Mouse (Mus musculus) MEL (cell line): Measurements from ENCODE around the gene Rdh12. TPM values are rescaled to one million over a fixed set of nuclear protein-coding genes. Genes with fewer than 3 reads are reported as not detected.

ENCODE experiments used
- DNase-seq: peaks from one replicate; pipeline ENCODE4 v3.0.0; 2011; ENCODE audit warnings: low read depth, low spot score
- H3K27ac ChIP-seq: 2 replicates; pipeline ENCODE4 v1.5.1; 2012; ENCODE audit warnings: low read depth, mild to moderate bottlenecking, control low read depth, low read length, moderate library complexity; ENCODE audit not compliant: control insufficient read depth
- H3K27me3 ChIP-seq, 2 experiments: fragments of 150-350 bp in 1 of 2; sonication (generic) in 1 of 2; 2 replicates each; pipeline ENCODE4 v1.6.1; 2012; ENCODE audit warnings: low read length in 2 of 2, mild to moderate bottlenecking in 2 of 2, improper control_type of control experiment in 1 of 2, moderate library complexity in 1 of 2; ENCODE audit not compliant: insufficient read depth in 2 of 2, control insufficient read depth in 1 of 2
- H3K36me3 ChIP-seq, 2 experiments: 2 replicates each; pipeline ENCODE4 v1.6.1; 2012 to 2014; ENCODE audit warnings: low read length in 2 of 2, improper control_type of control experiment in 1 of 2, inconsistent platforms in 1 of 2, mild to moderate bottlenecking in 1 of 2; ENCODE audit not compliant: insufficient read depth in 2 of 2, control insufficient read depth in 1 of 2
- H3K4me1 ChIP-seq, 2 experiments: fragments of 150-350 bp in 1 of 2; sonication (generic) in 1 of 2; 2 replicates each; pipeline ENCODE4 v1.6.1; 2012; ENCODE audit warnings: low read length in 2 of 2, improper control_type of control experiment in 1 of 2, mild to moderate bottlenecking in 1 of 2; ENCODE audit not compliant: insufficient read depth in 2 of 2, control insufficient read depth in 1 of 2
- H3K4me3 ChIP-seq, 2 experiments: fragments of 150-350 bp in 1 of 2; sonication (generic) in 1 of 2; 2 replicates each; pipeline ENCODE4 v1.5.1; 2012; ENCODE audit warnings: low read depth in 2 of 2, low read length in 2 of 2, mild to moderate bottlenecking in 2 of 2, moderate library complexity in 2 of 2, control low read depth in 1 of 2, improper control_type of control experiment in 1 of 2; ENCODE audit not compliant: control insufficient read depth in 1 of 2, insufficient read depth in 1 of 2
- H3K79me2 ChIP-seq: 2 replicates; pipeline ENCODE4 v1.6.1; 2012; ENCODE audit warnings: mild to moderate bottlenecking, low read length, moderate library complexity; ENCODE audit not compliant: control insufficient read depth, poor library complexity, insufficient read depth
- H3K9ac ChIP-seq: 2 replicates; pipeline ENCODE4 v1.6.1; 2012; ENCODE audit warnings: low read depth, mild to moderate bottlenecking, control low read depth, low read length, moderate library complexity; ENCODE audit not compliant: control insufficient read depth, poor library complexity, severe bottlenecking
- H3K9me3 ChIP-seq: fragments of 150-350 bp; sonication (generic); replicated peaks from 2 replicates; pipeline ENCODE4 v1.6.1; 2012; ENCODE audit warnings: mild to moderate bottlenecking, low read length, improper control_type of control experiment, moderate library complexity; ENCODE audit not compliant: insufficient read depth
- CHD1 ChIP-seq: IDR thresholded peaks from 2 replicates; pipeline ENCODE4 v1.6.1; 2012; ENCODE audit warnings: low read depth, mild to moderate bottlenecking, inconsistent platforms, low read length, improper control_type of control experiment
- CTCF ChIP-seq, 3 experiments: IDR thresholded peaks in 2 of 3; conservative IDR thresholded peaks in 1 of 3; 2 replicates each; pipeline ENCODE4 v1.5.1; 2011 to 2012; ENCODE audit warnings: low read length in 3 of 3, low read depth in 2 of 3, mild to moderate bottlenecking in 2 of 3, improper control_type of control experiment in 1 of 3, inconsistent platforms in 1 of 3, mixed read lengths in 1 of 3, moderate library complexity in 1 of 3; ENCODE audit not compliant: control insufficient read depth in 1 of 3, insufficient read depth in 1 of 3, poor library complexity in 1 of 3, severe bottlenecking in 1 of 3
- EP300 ChIP-seq, 2 experiments: IDR thresholded peaks; 2 replicates each; pipeline ENCODE4 v1.6.1; 2011; ENCODE audit warnings: improper control_type of control experiment in 2 of 2, low read length in 2 of 2, low read depth in 1 of 2, mild to moderate bottlenecking in 1 of 2
- GABPA ChIP-seq: IDR thresholded peaks from 2 replicates; pipeline ENCODE4 v1.6.1; 2012; ENCODE audit warnings: low read depth, mild to moderate bottlenecking, inconsistent platforms, low read length, improper control_type of control experiment, moderate library complexity
- GATA1 ChIP-seq: IDR thresholded peaks from 2 replicates; pipeline ENCODE4 v1.6.1; 2011; ENCODE audit warnings: low read depth, low read length, improper control_type of control experiment
- HCFC1 ChIP-seq: IDR thresholded peaks from 2 replicates; pipeline ENCODE4 v1.6.1; 2012; ENCODE audit warnings: low read depth, mild to moderate bottlenecking, inconsistent platforms, low read length, improper control_type of control experiment, moderate library complexity
- JUND ChIP-seq: IDR thresholded peaks from 2 replicates; pipeline ENCODE4 v1.6.1; 2011; ENCODE audit warnings: low read depth, mild to moderate bottlenecking, improper control_type of control experiment, low read length
- KAT2A ChIP-seq: conservative IDR thresholded peaks from 2 replicates; pipeline ENCODE4 v1.6.1; 2012; ENCODE audit warnings: low read depth, low read length, improper control_type of control experiment, inconsistent platforms
- MAFK ChIP-seq: IDR thresholded peaks from 2 replicates; pipeline ENCODE4 v1.6.1; 2011; ENCODE audit warnings: low read depth, mild to moderate bottlenecking, low read length, improper control_type of control experiment, borderline replicate concordance
- MAX ChIP-seq: IDR thresholded peaks from 2 replicates; pipeline ENCODE4 v1.6.1; 2011; ENCODE audit warnings: low read length, improper control_type of control experiment
- MYC ChIP-seq: IDR thresholded peaks from 2 replicates; pipeline ENCODE4 v1.6.1; 2011; ENCODE audit warnings: low read depth, mild to moderate bottlenecking, low read length, improper control_type of control experiment, moderate library complexity
- NRF1 ChIP-seq: IDR thresholded peaks from 2 replicates; pipeline ENCODE4 v1.6.1; 2014; ENCODE audit warnings: low read depth, mild to moderate bottlenecking, inconsistent platforms, low read length, improper control_type of control experiment, moderate library complexity; ENCODE audit not compliant: poor library complexity, insufficient read depth, severe bottlenecking
- POLR2AphosphoS2 ChIP-seq: IDR thresholded peaks from 2 replicates; pipeline ENCODE4 v1.6.1; 2011; ENCODE audit warnings: low read length, improper control_type of control experiment
- POLR2AphosphoS5 ChIP-seq: IDR thresholded peaks from 2 replicates; pipeline ENCODE4 v1.6.1; 2012; ENCODE audit warnings: low read depth, borderline replicate concordance, mild to moderate bottlenecking, inconsistent platforms, low read length, moderate library complexity, mixed read lengths
- RAD21 ChIP-seq: IDR thresholded peaks from 2 replicates; pipeline ENCODE4 v1.6.1; 2011; ENCODE audit warnings: mild to moderate bottlenecking, low read depth, low read length, improper control_type of control experiment
- SIN3A ChIP-seq: IDR thresholded peaks from 2 replicates; pipeline ENCODE4 v1.6.1; 2012; ENCODE audit warnings: low read length, improper control_type of control experiment, inconsistent platforms
- SMC3 ChIP-seq: IDR thresholded peaks from 2 replicates; pipeline ENCODE4 v1.6.1; 2011; ENCODE audit warnings: low read depth, low read length, improper control_type of control experiment
- TAL1 ChIP-seq: IDR thresholded peaks from 2 replicates; pipeline ENCODE4 v1.6.1; 2012; ENCODE audit warnings: mild to moderate bottlenecking, inconsistent platforms, low read length, moderate library complexity, mixed read lengths
- TCF12 ChIP-seq: IDR thresholded peaks from 2 replicates; pipeline ENCODE4 v1.6.1; 2014; ENCODE audit warnings: low read depth, mild to moderate bottlenecking, inconsistent platforms, low read length, improper control_type of control experiment, moderate library complexity
- USF1 ChIP-seq: IDR thresholded peaks from 2 replicates; pipeline ENCODE4 v1.6.1; 2014; ENCODE audit warnings: low read depth, mild to moderate bottlenecking, inconsistent platforms, low read length, improper control_type of control experiment, moderate library complexity
- ZKSCAN1 ChIP-seq: IDR thresholded peaks from 2 replicates; pipeline ENCODE4 v1.6.1; 2012; ENCODE audit warnings: low read depth, mild to moderate bottlenecking, inconsistent platforms, low read length, improper control_type of control experiment, moderate library complexity
- ZNF384 ChIP-seq: IDR thresholded peaks from 2 replicates; pipeline ENCODE4 v1.6.1; 2012; ENCODE audit warnings: low read depth, mild to moderate bottlenecking, inconsistent platforms, low read length, improper control_type of control experiment
- polyA plus RNA-seq, 2 experiments: library from polyadenylated mRNA; stranded (reverse) in 1 of 2; unstranded in 1 of 2; fragments of >175 nt in 1 of 2; fragments of >200 nt in 1 of 2; gene quantifications; 2 replicates each; pipeline versions ENCODE4 v1.2.1 to v1.2.4; 2012; ENCODE audit warnings: low replicate concordance in 2 of 2, low read depth in 1 of 2; ENCODE audit not compliant: insufficient read length in 2 of 2, insufficient read depth in 1 of 2, missing spikeins in 1 of 2
- total RNA-seq: library from RNA; depleted of rRNA; stranded (reverse); fragments of 300-350 nt; gene quantifications from 2 replicates; pipeline ENCODE4 v1.2.3, GENCODE M21; 2012

The Rdh12 gene
- total and polyA plus RNA-seq, 3 experiments: 0.15 to 0.35 TPM; not detected in 1

DNA sequence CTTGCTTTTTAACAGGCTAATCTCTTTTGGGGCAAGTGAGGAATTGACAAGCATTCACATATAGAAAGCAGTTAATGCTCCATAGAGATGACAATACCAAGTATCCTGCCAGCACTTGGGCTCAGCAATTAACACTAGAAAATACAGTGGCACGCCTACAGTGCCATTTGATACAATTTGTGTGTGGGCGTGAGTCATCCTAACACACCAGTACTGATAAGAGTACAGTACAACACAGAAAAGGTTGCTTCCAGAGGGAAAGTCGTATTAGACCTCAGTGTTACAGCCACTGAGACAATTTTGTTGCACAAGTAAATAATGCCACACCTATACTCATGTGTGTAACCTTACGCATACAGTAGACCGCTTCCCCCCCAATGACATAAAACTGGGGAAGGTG, 11.6 kb upstream of the Rdh12 start:
- no peak for TF ChIP-seq KAT2A
- peak; percentile 76 for TF ChIP-seq GATA1
- TF ChIP-seq EP300 (IDR thresholded peaks at IDR 0.05; ENCODE audit: low read depth in 1 of 2, low read length in 2 of 2): peak; percentile 18 to 60; a peak in 3 of 4 replicates
- TF ChIP-seq CHD1: no peak
- TF ChIP-seq POLR2AphosphoS5: no peak
- TF ChIP-seq JUND: peak; percentile 56; the same call in 1 of the 2 replicates
- H3K36me3 ChIP-seq: peaks cover 0 to 3% of the 10 kb centered on the region in 2 experiments; a peak in 2 of 4 replicates
- H3K27me3 ChIP-seq: no peaks in the 10 kb centered on the region
- H3K9ac ChIP-seq: no peak overlapping the region
- H3K9me3 ChIP-seq: no peaks in the 10 kb centered on the region
- H3K79me2 ChIP-seq: no peaks in the 10 kb centered on the region
- H3K27ac ChIP-seq: no peak overlapping the region
- DNase-seq: peak; percentile 54
- no peak overlapping the region for H3K4me3 ChIP-seq
- H3K4me1 ChIP-seq: peaks cover 5 to 13% of the 10 kb centered on the region in 2 experiments; a peak in 3 of 4 replicates

DNA sequence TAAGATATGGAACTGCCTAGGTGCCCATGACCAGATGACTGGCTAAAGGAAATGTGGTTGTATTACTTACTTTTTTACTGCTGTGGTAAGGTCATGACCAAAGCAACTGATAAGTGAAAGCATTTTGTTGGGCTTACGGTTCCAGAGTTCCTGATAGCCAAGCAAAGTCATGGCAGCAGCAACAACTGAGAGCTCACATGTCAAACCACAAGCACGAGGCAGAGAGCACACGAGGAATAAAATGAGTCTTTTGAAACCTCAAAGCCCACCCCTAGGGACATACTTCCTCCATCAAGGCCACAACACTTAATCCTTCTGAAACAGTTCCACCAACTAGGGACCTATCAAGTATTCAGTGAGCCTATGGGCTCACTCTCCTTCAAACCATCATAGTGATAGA, 6.8 kb upstream of the Rdh12 start:
- H3K4me1 ChIP-seq: peaks cover 5 to 8% of the 10 kb centered on the region in 2 experiments; a peak in 3 of 4 replicates
- no peaks in the 10 kb centered on the region for H3K79me2 ChIP-seq
- peak; percentile 14 for DNase-seq
- H3K27ac ChIP-seq: no peak overlapping the region
- H3K36me3 ChIP-seq: peaks cover 0 to 2% of the 10 kb centered on the region in 2 experiments; a peak in 2 of 4 replicates
- no peak overlapping the region for H3K4me3 ChIP-seq
- no peak for TF ChIP-seq MAFK
- no peak for TF ChIP-seq POLR2AphosphoS2
- no peak for TF ChIP-seq TCF12
- TF ChIP-seq HCFC1: no peak
- TF ChIP-seq POLR2AphosphoS5: no peak
- TF ChIP-seq MAX: no peak
- TF ChIP-seq SIN3A: no peak
- no peak for TF ChIP-seq CTCF (IDR thresholded peaks at IDR 0.05 in 2 of 3, conservative IDR thresholded peaks at IDR 0.05 in 1 of 3; ENCODE audit: control insufficient read depth in 1 of 3, insufficient read depth in 1 of 3, low read depth in 2 of 3, low read length in 3 of 3, poor library complexity in 1 of 3, severe bottlenecking in 1 of 3)
- no peak for TF ChIP-seq RAD21
- no peak for TF ChIP-seq GABPA
- TF ChIP-seq MYC: no peak
- TF ChIP-seq ZKSCAN1: no peak
- TF ChIP-seq TAL1: no peak
- no peak for TF ChIP-seq EP300 (IDR thresholded peaks at IDR 0.05; ENCODE audit: low read depth in 1 of 2, low read length in 2 of 2)
- TF ChIP-seq NRF1: no peak
- no peak for TF ChIP-seq USF1
- no peak for TF ChIP-seq ZNF384
- no peak for TF ChIP-seq SMC3
- TF ChIP-seq, all 39 proteins: peak for 0
- no peaks in the 10 kb centered on the region for H3K9me3 ChIP-seq
- H3K27me3 ChIP-seq: no peaks in the 10 kb centered on the region; a peak in 1 of 4 replicates
- no peak overlapping the region for H3K9ac ChIP-seq
